Mouse (Mus musculus): ENCODE data around the gene Csrp3. TPM values are rescaled to one million over a fixed set of nuclear protein-coding genes. Genes with fewer than 3 reads are reported as not detected.

The Csrp3 gene
- polyA plus RNA-seq, 1 experiment from 2014 or later: 14.4 TPM

DNA sequence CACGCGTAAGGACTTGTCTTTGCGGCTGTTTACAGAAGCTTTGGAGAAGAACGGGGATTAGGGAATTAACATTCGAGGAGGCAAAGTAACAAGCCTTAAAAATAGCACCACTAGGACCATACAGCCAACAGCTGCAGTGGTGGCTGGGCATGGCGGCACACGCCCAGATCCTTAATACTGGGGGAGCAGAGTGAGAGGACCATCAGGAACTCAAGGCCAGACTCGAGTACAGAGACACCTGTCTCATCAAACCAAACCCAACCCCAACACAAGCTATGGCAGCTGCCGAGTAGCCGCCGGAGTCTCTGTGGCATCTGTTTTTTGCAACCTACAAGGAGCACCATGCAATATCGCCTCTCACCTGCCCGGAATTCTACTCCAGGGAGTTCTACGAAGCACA is 27.3 kb upstream of the Csrp3 start:
- Histone ChIP-seq H3K4me3 (ENCODE audit: low read depth, low read length) (no peak overlapping the region), H3K9me3 (ENCODE audit: control insufficient read depth, low read length) (no peaks in the 10 kb centered on the region), H3K27me3 (replicated peaks; ENCODE audit: control insufficient read depth, insufficient read depth, low read length) (no peaks in the 10 kb centered on the region), H3K9ac (ENCODE audit: low read depth, low read length) (no peak overlapping the region), H3K36me3 (ENCODE audit: control insufficient read depth, insufficient read depth, low read length) (peaks cover 62% of the 10 kb centered on the region), H3K27ac (ENCODE audit: low read depth, low read length) (no peak overlapping the region), H3K4me2 (no peak overlapping the region), H3K4me1 (replicated peaks; ENCODE audit: control insufficient read depth, insufficient read depth, low read length) (peaks cover 12% of the 10 kb centered on the region)
- ATAC-seq (replicated peaks; ENCODE audit: low FRiP score) (no peak), DNase-seq (ENCODE audit: low spot score) (no peak)
- WGBS: 94% methylated on average over 14 of the region's 14 CpGs

DNA sequence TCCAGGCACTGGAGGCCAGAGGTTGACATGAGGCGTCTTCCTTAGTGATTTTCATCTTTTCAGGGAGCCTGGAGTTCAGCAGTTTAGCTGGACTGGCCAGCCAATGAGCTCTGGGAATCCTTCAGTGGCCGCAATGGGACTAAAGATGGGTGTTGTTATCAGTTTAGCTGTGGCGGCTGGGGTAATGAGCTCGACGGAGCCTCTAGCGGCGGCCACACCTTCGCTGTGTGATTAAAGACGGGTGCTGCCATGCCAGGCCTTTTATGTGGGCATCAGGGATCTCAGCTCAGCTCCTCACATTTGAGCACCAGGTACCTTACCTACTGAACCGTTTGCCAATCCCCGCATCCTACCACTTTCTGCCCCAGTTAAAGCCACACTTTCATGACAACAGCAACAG is 23.5 kb upstream of the Csrp3 start:
- no peaks in the 10 kb centered on the region for H3K4me1 ChIP-seq (replicated peaks; ENCODE audit: control insufficient read depth, insufficient read depth, low read length)
- WGBS: 88% methylated on average over 11 of the region's 11 CpGs
- no peak for DNase-seq (ENCODE audit: low spot score)
- H3K4me2 ChIP-seq: no peak overlapping the region
- H3K27ac ChIP-seq (ENCODE audit: low read depth, low read length): no peak overlapping the region
- H3K27me3 ChIP-seq (replicated peaks; ENCODE audit: control insufficient read depth, insufficient read depth, low read length): no peaks in the 10 kb centered on the region
- no peak overlapping the region for H3K4me3 ChIP-seq (ENCODE audit: low read depth, low read length)
- H3K9me3 ChIP-seq (ENCODE audit: control insufficient read depth, low read length): no peaks in the 10 kb centered on the region
- no peak overlapping the region for H3K9ac ChIP-seq (ENCODE audit: low read depth, low read length)
- no peak for ATAC-seq (replicated peaks; ENCODE audit: low FRiP score)
- H3K36me3 ChIP-seq (ENCODE audit: control insufficient read depth, insufficient read depth, low read length): peaks cover 82% of the 10 kb centered on the region

DNA sequence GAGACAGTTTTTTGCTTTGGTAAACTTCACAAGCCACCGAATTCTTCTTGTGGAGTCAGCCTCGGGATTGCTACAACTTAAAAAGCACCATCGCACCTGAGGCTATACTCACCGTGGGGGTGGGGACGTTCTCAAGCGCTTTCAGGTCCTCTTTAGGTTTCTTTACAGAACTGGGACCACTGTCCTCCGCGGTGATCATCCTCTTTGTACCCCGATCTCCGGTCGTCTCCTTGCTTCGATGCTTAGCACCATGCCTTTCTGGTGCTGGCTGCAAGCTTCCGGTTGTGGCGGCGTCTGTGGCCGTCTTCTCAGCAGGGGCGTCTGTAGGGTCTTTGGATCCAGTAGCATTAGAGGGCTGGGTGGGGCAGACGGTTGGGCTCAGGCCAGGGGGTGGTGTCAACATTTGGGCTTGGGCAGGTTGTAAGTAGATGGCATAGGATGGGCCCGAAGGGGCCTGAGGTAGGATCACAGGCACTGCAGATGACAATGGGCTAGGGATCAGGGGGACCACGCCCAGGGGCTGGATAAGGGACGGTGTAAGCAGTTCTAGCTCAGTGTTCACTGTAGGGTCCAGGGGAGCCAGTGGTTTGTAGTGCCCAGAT is 22.8 kb upstream of the Csrp3 start:
- ATAC-seq (replicated peaks; ENCODE audit: low FRiP score) (no peak), DNase-seq (ENCODE audit: low spot score) (no peak)
- H3K9ac ChIP-seq (ENCODE audit: low read depth, low read length): no peak overlapping the region
- H3K4me2 ChIP-seq: no peak overlapping the region
- WGBS: 93% methylated on average over 21 of the region's 21 CpGs
- H3K36me3 ChIP-seq (ENCODE audit: control insufficient read depth, insufficient read depth, low read length): peaks cover 83% of the 10 kb centered on the region
- no peak overlapping the region for H3K4me3 ChIP-seq (ENCODE audit: low read depth, low read length)
- no peaks in the 10 kb centered on the region for H3K27me3 ChIP-seq (replicated peaks; ENCODE audit: control insufficient read depth, insufficient read depth, low read length)
- no peak overlapping the region for H3K27ac ChIP-seq (ENCODE audit: low read depth, low read length)
- H3K4me1 ChIP-seq (replicated peaks; ENCODE audit: control insufficient read depth, insufficient read depth, low read length): no peaks in the 10 kb centered on the region
- no peaks in the 10 kb centered on the region for H3K9me3 ChIP-seq (ENCODE audit: control insufficient read depth, low read length)

DNA sequence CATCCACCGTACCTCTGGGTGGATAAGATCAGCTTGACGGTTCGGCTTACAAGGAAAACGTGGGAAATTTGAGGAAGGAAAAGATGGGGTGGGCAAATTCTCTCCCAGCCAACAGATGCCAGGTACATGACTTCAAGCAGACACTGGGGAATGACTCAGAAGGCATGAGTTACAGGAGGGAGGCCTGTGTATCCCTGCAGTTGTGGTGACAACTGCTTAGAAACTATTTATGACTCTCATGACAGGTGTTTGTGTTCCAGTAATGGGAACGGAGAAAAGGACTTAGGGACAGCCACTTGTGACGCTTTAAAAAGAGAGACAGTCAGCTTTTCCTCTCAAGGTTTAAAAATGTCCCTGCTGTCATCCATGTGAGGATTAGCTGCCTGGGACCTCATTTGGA is 22.3 kb upstream of the Csrp3 start:
- WGBS: 85% methylated on average over 6 of the region's 6 CpGs

DNA sequence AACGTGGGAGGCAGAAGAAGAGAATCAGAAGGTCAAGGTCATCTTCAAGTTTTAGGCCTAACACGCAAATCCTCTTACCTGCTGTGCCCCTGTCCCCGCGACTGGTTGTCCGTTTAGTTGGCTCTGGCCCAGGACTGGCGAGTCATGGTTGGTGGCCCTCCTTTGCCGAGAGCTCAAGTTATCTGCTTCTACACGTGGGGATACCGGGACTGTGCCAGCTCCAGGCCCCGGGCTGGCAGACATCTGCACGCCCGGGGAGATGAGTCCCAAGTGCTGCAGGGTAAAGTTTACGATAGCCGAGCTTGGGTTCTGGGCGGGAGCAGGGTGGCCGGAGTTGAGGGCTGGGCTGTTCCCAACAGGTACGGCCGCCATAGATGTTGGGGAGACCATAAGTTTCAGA is 19.7 kb upstream of the Csrp3 start:
- H3K4me1 ChIP-seq (replicated peaks; ENCODE audit: control insufficient read depth, insufficient read depth, low read length): 0 out of 2 replicates have a peak, but pooled peaks cover 2% of the 10 kb centered on the region
- H3K9ac ChIP-seq (ENCODE audit: low read depth, low read length): no peak overlapping the region
- H3K9me3 ChIP-seq (ENCODE audit: control insufficient read depth, low read length): no peaks in the 10 kb centered on the region
- WGBS: 90% methylated on average over 18 of the region's 18 CpGs
- no peaks in the 10 kb centered on the region for H3K27me3 ChIP-seq (replicated peaks; ENCODE audit: control insufficient read depth, insufficient read depth, low read length)
- H3K36me3 ChIP-seq (ENCODE audit: control insufficient read depth, insufficient read depth, low read length): peaks cover 62% of the 10 kb centered on the region
- ATAC-seq (replicated peaks; ENCODE audit: low FRiP score): no peak
- H3K4me2 ChIP-seq: no peak overlapping the region
- no peak overlapping the region for H3K27ac ChIP-seq (ENCODE audit: low read depth, low read length)
- H3K4me3 ChIP-seq (ENCODE audit: low read depth, low read length): no peak overlapping the region
- no peak for DNase-seq (ENCODE audit: low spot score)

More for the DNA sequence above, 22.3 kb upstream of the Csrp3 start:
- Histone ChIP-seq H3K9ac (ENCODE audit: low read depth, low read length) (no peak overlapping the region), H3K27me3 (replicated peaks; ENCODE audit: control insufficient read depth, insufficient read depth, low read length) (no peaks in the 10 kb centered on the region), H3K4me3 (ENCODE audit: low read depth, low read length) (no peak overlapping the region), H3K27ac (ENCODE audit: low read depth, low read length) (no peak overlapping the region), H3K4me2 (no peak overlapping the region), H3K36me3 (ENCODE audit: control insufficient read depth, insufficient read depth, low read length) (peaks cover 82% of the 10 kb centered on the region), H3K4me1 (replicated peaks; ENCODE audit: control insufficient read depth, insufficient read depth, low read length) (0 out of 2 replicates have a peak, but pooled peaks cover 2% of the 10 kb centered on the region), H3K9me3 (ENCODE audit: control insufficient read depth, low read length) (no peaks in the 10 kb centered on the region)
- ATAC-seq (replicated peaks; ENCODE audit: low FRiP score) (no peak), DNase-seq (ENCODE audit: low spot score) (no peak)

DNA sequence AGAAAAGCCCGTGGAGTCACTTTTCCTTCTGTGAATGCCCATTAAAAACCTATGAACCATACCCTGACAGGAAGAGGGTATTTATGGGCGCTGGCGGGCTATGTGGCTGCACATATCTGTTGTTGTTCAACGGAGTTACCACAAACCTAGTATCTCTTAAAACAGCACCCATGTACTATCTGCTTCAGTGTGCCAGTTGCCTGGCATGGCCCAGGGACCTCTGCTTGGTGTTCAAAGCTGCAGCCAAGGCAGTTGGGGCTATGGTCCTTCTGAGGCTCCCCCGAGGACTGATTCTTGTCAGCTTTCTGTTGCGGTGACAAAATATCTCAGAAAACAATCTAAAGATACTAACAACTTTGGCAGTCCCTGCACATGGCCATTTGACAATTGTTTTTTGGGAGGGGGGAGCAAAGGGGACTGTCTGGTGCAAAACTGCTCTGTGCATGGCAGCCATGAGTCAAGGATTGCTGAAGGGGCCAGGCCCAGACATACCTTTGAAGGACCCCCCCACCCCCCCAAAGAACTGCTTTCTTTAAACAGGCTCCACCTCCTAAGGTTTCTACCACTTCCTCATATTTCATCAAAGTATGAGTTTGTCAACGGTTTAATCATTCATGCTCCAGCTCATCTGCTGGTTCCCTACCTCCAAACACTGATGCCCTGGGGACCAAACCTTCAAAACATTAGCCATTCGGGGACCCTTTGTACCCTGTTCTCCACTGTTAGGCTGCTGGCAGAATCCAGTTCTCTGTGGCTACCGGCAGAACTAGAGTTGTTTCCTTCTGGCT is 17.0 kb upstream of the Csrp3 start:
- Histone ChIP-seq H3K9me3 (ENCODE audit: control insufficient read depth, low read length) (no peaks in the 10 kb centered on the region), H3K4me3 (ENCODE audit: low read depth, low read length) (no peak overlapping the region), H3K27ac (ENCODE audit: low read depth, low read length) (no peak overlapping the region), H3K4me2 (no peak overlapping the region), H3K4me1 (replicated peaks; ENCODE audit: control insufficient read depth, insufficient read depth, low read length) (peaks cover 4% of the 10 kb centered on the region; the same call in 1 of the 2 replicates), H3K9ac (ENCODE audit: low read depth, low read length) (no peak overlapping the region), H3K27me3 (replicated peaks; ENCODE audit: control insufficient read depth, insufficient read depth, low read length) (no peaks in the 10 kb centered on the region), H3K36me3 (ENCODE audit: control insufficient read depth, insufficient read depth, low read length) (peaks cover 34% of the 10 kb centered on the region)
- DNase-seq (ENCODE audit: low spot score) (no peak), ATAC-seq (replicated peaks; ENCODE audit: low FRiP score) (no peak)
- 66% methylated on average over 9 of the region's 9 CpGs for WGBS

DNA sequence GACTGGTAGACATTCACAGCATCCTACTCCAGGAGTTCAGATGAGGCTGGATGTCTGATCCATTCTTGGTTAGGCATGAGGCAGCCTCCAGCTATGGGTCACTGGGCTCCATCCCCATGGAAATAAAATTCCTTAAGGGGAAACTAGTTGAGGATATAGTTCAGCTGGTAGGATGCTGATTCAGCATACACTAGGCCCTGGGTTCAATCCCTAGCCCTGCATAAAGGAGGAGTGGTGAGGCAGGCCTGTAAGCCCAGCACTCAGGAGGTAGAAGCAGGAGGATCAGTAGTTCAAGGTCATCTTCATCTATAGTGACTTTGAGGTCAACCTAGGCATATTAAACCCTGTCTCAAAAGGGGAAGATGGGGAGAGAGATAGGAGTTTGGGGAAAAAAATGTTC is 16.4 kb upstream of the Csrp3 start:
- H3K36me3 ChIP-seq (ENCODE audit: control insufficient read depth, insufficient read depth, low read length): peaks cover 29% of the 10 kb centered on the region
- H3K27me3 ChIP-seq (replicated peaks; ENCODE audit: control insufficient read depth, insufficient read depth, low read length): no peaks in the 10 kb centered on the region
- no peak for DNase-seq (ENCODE audit: low spot score)

DNA sequence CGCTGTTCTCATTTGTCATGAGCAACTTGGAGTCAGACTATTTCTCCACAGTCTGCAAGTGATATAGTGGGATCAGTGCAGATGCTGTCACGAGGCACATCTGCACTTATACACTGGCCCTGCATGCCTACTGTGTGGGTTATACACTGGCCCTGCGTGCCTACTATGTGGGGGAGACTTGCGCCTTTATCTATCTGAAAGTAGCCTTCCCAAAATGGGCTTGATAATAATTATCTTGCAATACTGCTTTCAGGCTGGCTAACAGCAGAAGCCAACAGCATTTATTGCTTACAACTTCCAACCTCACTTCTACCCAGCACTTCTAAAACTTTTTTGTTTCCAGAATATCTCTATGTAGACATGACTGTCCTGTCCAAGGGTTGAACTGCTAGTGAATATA is 14.0 kb upstream of the Csrp3 start:
- Histone ChIP-seq H3K27me3 (replicated peaks; ENCODE audit: control insufficient read depth, insufficient read depth, low read length) (no peaks in the 10 kb centered on the region), H3K27ac (ENCODE audit: low read depth, low read length) (no peak overlapping the region), H3K4me1 (replicated peaks; ENCODE audit: control insufficient read depth, insufficient read depth, low read length) (peaks cover 4% of the 10 kb centered on the region; the same call in 1 of the 2 replicates), H3K9ac (ENCODE audit: low read depth, low read length) (no peak overlapping the region), H3K4me2 (no peak overlapping the region), H3K36me3 (ENCODE audit: control insufficient read depth, insufficient read depth, low read length) (peaks cover 9% of the 10 kb centered on the region), H3K4me3 (ENCODE audit: low read depth, low read length) (no peak overlapping the region), H3K9me3 (ENCODE audit: control insufficient read depth, low read length) (no peaks in the 10 kb centered on the region)
- no peak for ATAC-seq (replicated peaks; ENCODE audit: low FRiP score)
- DNase-seq (ENCODE audit: low spot score): no peak
- WGBS: 80% methylated on average over 4 of the region's 4 CpGs

More for the DNA sequence above, 16.4 kb upstream of the Csrp3 start:
- no peaks in the 10 kb centered on the region for H3K9me3 ChIP-seq (ENCODE audit: control insufficient read depth, low read length)
- H3K4me1 ChIP-seq (replicated peaks; ENCODE audit: control insufficient read depth, insufficient read depth, low read length): peaks cover 4% of the 10 kb centered on the region; the same call in 1 of the 2 replicates
- no peak for ATAC-seq (replicated peaks; ENCODE audit: low FRiP score)
- H3K4me2 ChIP-seq: no peak overlapping the region
- H3K27ac ChIP-seq (ENCODE audit: low read depth, low read length): no peak overlapping the region
- H3K9ac ChIP-seq (ENCODE audit: low read depth, low read length): no peak overlapping the region
- no peak overlapping the region for H3K4me3 ChIP-seq (ENCODE audit: low read depth, low read length)

DNA sequence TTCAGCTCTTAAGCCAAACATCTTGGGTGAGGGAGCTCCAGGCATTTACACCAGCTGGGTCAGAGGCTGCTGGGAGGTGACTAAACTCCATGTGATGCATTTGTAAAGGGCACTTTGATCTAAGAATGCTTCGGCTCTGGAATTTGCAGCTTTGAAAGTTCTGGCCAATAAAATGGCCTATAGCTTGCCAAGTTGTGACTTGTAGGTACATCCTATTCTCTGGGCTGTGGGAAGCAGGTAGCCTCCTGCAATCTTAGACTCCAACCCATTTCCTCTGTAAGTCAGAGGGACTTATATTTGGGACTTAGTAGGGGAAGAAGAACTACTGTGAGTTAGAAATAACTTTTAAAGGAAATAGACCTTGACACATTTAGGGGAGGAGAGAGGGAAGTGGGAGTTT is 13.1 kb upstream of the Csrp3 start:
- Histone ChIP-seq H3K27me3 (replicated peaks; ENCODE audit: control insufficient read depth, insufficient read depth, low read length) (no peaks in the 10 kb centered on the region), H3K4me2 (no peak overlapping the region), H3K4me1 (replicated peaks; ENCODE audit: control insufficient read depth, insufficient read depth, low read length) (peaks cover 4% of the 10 kb centered on the region; the same call in 1 of the 2 replicates), H3K9ac (ENCODE audit: low read depth, low read length) (no peak overlapping the region), H3K36me3 (ENCODE audit: control insufficient read depth, insufficient read depth, low read length) (peaks cover 7% of the 10 kb centered on the region), H3K4me3 (ENCODE audit: low read depth, low read length) (no peak overlapping the region), H3K27ac (ENCODE audit: low read depth, low read length) (no peak overlapping the region), H3K9me3 (ENCODE audit: control insufficient read depth, low read length) (no peaks in the 10 kb centered on the region)
- DNase-seq (ENCODE audit: low spot score): no peak
- ATAC-seq (replicated peaks; ENCODE audit: low FRiP score): no peak
- 64% methylated on average over 1 of the region's 1 CpGs for WGBS
